Mouse (Mus musculus) midbrain, embryonic 14.5 days (tissue): ENCODE measurements around the gene Gm26602. TPM values are rescaled to one million over a fixed set of nuclear protein-coding genes. Genes with fewer than 3 reads are reported as not detected.

Source experiments
- ATAC-seq: fragments of 200-750 bp; cut with Nextera tagmentation; 2 replicates; pipeline ENCODE4 v1.8.0; 2017; ENCODE audit warnings: moderate number of reproducible peaks, moderate library complexity; ENCODE audit not compliant: low FRiP score, low TSS enrichment
- DNase-seq: peaks from one replicate; pipeline ENCODE4 v3.0.0-alpha.2; 2015
- H3K27ac ChIP-seq: fragments of 300-500 bp; sonication (generic); replicated peaks from 2 replicates; pipeline ENCODE4 v1.5.1; 2014; ENCODE audit warnings: mild to moderate bottlenecking, low read depth, low read length, moderate library complexity
- H3K27me3 ChIP-seq: fragments of 300-500 bp; sonication (generic); 2 replicates; pipeline ENCODE4 v1.6.1; 2014; ENCODE audit warnings: low read length, control low read depth, mixed read lengths; ENCODE audit not compliant: control insufficient read depth, insufficient read depth
- H3K36me3 ChIP-seq: fragments of 300-500 bp; sonication (generic); 2 replicates; pipeline ENCODE4 v1.6.1; 2014; ENCODE audit warnings: low read length, control low read depth; ENCODE audit not compliant: control insufficient read depth, insufficient read depth
- H3K4me1 ChIP-seq: fragments of 300-500 bp; sonication (generic); 2 replicates; pipeline ENCODE4 v1.6.1; 2014; ENCODE audit warnings: mild to moderate bottlenecking, antibody characterized with exemption, low read length, control low read depth; ENCODE audit not compliant: control insufficient read depth, insufficient read depth
- H3K4me2 ChIP-seq: fragments of 300-500 bp; sonication (generic); 2 replicates; pipeline ENCODE4 v1.6.1; 2014; ENCODE audit warnings: mild to moderate bottlenecking, low read length, moderate library complexity
- H3K4me3 ChIP-seq: fragments of 300-500 bp; sonication (generic); replicated peaks from 2 replicates; pipeline ENCODE4 v1.5.1; 2014; ENCODE audit warnings: low read depth, low read length
- H3K9ac ChIP-seq: fragments of 300-500 bp; sonication (generic); replicated peaks from 2 replicates; pipeline ENCODE4 v1.6.1; 2014; ENCODE audit warnings: mild to moderate bottlenecking, low read length, moderate library complexity
- H3K9me3 ChIP-seq: fragments of 300-500 bp; sonication (generic); 2 replicates; pipeline ENCODE4 v1.6.1; 2016; ENCODE audit warnings: low read length, control low read depth, mixed read lengths; ENCODE audit not compliant: control insufficient read depth
- WGBS: fragments of 180-500 bp; shearing (Covaris S2); extraction: QIAGEN DNeasy Blood & Tissue Kit; methylation state at CpG from one replicate; pipeline ENCODE4 v1.1.7; 2014; 5-methylcytosine and 5-hydroxymethylcytosine counted together
- polyA plus RNA-seq: library from polyadenylated mRNA; unstranded; fragments of >200 nt; fragmentation: Nextera tagmentation; extraction: Ambion mirVana; gene quantifications from 2 replicates; pipeline ENCODE4 v1.2.1, GENCODE M21; 2014

Gene Gm26602
- polyA plus RNA-seq, 1 experiment from 2014 or later, result 8.6 TPM

- Histone ChIP-seq H3K9ac (peak within 1 kb of the TSS; percentile 77), H3K27me3 (peaks cover 23% of the 10 kb centered on the region), H3K27ac (peak within 1 kb of the TSS; percentile 88), H3K4me3 (peak within 1 kb of the TSS; percentile 87), H3K4me1 (peaks cover 16% of the 10 kb centered on the region), H3K9me3 (no peaks in the 10 kb centered on the region), H3K4me2 (peak within 1 kb of the TSS; percentile 88), H3K36me3 (0 out of 2 replicates have a peak, but pooled peaks cover 7% of the 10 kb centered on the region)
- under 1% methylated on average over 63 of the region's 63 CpGs for WGBS
- ATAC-seq (peak; percentile 78), DNase-seq (peak; percentile 96)
Observed at GRCm38 (mm10) chr10:79926491-79927323, 16.1 kb downstream of the Gm26602 start, which contains the start of gene Arid3a. Gene Arid3a (plus strand): TSS chr10:79927043.

DNA sequence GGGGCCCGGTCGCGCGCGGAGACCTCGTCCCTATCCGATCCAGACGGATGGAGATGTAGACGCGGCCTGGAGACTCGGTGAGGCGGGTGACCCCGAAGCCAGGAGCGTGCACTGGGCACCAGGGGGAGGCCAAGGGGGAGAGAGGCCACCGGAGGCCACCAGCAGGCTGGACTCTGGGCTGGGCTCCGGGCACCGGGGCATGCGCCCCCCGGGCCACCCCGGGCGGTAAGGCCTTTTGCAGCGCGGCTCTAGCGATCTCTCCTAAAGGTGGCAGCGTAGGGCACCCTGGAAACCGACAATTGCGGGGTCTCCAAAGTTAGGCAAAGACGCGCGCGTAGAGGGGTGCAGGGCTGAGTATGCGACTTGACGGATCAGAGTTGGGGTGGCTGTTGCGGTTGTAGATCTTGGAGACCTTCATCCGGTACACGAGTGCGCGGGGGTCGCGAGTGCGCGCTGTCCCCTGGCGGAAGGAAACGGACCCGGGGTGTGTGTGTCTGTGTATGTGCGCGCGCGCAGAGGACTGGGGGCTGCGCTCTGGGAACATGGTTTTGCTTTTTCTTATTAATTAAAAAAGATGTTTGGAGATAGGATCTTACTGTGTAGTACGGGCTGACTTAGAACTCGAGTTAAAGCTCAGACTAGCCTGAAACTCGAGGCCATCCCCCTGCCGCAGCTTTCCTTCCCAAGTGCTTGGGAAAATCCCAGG, 16.8 kb downstream of the Gm26602 start:
- H3K27ac ChIP-seq, result peak overlapping the region; percentile 88
- H3K9ac ChIP-seq, result peak overlapping the region; percentile 77
- DNase-seq, result peak; percentile 76
- H3K9me3 ChIP-seq, result no peaks in the 10 kb centered on the region
- H3K27me3 ChIP-seq, result peaks cover 15% of the 10 kb centered on the region
- H3K4me3 ChIP-seq, result peak overlapping the region; percentile 87
- H3K4me2 ChIP-seq, result peak overlapping the region; percentile 88
- peaks cover 14% of the 10 kb centered on the region for H3K4me1 ChIP-seq
- H3K36me3 ChIP-seq, result peaks cover 14% of the 10 kb centered on the region
- ATAC-seq, result peak; percentile 46
- WGBS, result under 1% methylated on average over 54 of the region's 54 CpGs

DNA sequence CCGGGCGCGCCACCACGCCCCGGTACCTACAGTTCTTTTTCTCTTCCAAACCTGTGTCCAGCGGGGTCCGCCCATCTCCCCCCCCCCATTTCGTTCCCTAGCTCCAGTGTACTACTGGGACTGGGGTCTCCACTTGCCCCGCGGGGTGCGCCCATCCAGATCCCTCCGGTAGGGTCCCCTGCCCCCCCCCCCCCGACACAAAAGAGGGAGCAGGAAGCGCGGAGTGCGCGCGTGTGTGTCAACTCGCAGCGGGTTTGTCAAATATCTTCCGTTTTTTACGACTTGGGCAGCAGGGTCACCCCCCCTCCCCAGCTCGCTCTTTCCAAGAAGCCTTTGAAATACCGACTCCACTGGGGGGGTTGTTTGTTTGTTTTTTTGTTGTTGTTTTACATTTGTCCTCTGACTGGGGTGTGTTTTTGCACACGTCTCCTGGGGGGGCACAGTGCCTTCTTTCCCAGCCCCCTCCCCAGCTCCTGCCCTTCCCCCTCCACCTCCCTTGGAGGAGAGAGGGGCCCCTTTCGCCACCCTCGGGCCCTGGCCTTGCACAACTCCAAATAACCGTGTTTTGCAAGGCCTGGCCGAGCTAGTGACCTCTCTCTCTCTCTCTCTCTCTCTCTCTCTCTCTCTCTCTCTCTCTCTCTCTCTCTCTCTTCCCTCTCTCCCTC, 17.5 kb downstream of the Gm26602 start:
- Histone ChIP-seq H3K36me3 (peaks cover 21% of the 10 kb centered on the region), H3K27ac (peak overlapping the region; percentile 88), H3K9me3 (no peaks in the 10 kb centered on the region), H3K4me2 (peak overlapping the region; percentile 88), H3K9ac (peak overlapping the region; percentile 77), H3K4me1 (peaks cover 14% of the 10 kb centered on the region), H3K27me3 (peaks cover 8% of the 10 kb centered on the region), H3K4me3 (peak overlapping the region; percentile 87)
- DNase-seq (peak; percentile 70), ATAC-seq (no peak)
- under 1% methylated on average over 28 of the region's 29 CpGs for WGBS

DNA sequence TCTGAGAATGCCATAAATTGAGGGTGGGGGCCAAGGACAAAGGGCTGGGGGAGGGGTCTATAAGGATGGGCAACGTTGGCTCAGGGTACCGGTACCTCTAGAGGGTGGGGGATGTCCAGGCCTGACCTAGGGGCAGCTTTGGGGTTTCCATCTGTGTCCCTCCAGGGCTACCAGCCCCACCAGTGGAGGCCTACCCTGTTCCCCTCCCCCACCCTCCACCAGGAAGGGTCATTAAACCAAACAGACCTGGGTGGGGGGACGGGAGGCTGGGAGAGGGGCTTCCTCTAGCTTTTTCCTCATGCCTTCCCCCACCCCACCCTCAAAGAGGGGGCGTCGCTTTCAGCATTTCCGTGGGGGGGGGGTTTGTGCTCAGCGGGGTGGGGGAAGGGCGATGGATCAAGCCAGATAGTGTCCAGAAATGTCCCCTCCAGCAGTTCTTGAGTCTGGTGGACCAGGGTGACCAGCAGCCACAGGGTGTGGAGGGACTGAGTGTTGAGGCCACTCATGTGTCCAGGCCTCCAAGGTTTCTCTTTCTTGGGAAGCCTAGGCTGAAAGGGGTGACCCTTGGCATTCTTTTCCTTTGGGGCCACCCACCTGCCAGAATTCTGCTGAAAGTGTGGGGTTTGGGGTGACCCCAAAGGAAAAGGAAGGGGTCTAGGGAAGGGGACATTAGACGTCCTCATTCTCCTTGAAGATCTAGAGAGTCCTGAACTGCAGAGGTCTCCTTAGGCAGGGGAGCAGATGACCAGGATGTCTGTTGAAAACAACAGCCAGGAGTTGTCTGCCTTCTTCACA, 18.4 kb downstream of the Gm26602 start:
- Histone ChIP-seq H3K9me3 (no peaks in the 10 kb centered on the region), H3K4me1 (peaks cover 14% of the 10 kb centered on the region), H3K27ac (peak overlapping the region; percentile 88), H3K27me3 (no peaks in the 10 kb centered on the region), H3K9ac (peak overlapping the region; percentile 77), H3K36me3 (peaks cover 27% of the 10 kb centered on the region), H3K4me2 (peak overlapping the region; percentile 88), H3K4me3 (peak overlapping the region; percentile 87)
- ATAC-seq (no peak), DNase-seq (peak; percentile 46)
- WGBS, result 34% methylated on average over 9 of the region's 9 CpGs

DNA sequence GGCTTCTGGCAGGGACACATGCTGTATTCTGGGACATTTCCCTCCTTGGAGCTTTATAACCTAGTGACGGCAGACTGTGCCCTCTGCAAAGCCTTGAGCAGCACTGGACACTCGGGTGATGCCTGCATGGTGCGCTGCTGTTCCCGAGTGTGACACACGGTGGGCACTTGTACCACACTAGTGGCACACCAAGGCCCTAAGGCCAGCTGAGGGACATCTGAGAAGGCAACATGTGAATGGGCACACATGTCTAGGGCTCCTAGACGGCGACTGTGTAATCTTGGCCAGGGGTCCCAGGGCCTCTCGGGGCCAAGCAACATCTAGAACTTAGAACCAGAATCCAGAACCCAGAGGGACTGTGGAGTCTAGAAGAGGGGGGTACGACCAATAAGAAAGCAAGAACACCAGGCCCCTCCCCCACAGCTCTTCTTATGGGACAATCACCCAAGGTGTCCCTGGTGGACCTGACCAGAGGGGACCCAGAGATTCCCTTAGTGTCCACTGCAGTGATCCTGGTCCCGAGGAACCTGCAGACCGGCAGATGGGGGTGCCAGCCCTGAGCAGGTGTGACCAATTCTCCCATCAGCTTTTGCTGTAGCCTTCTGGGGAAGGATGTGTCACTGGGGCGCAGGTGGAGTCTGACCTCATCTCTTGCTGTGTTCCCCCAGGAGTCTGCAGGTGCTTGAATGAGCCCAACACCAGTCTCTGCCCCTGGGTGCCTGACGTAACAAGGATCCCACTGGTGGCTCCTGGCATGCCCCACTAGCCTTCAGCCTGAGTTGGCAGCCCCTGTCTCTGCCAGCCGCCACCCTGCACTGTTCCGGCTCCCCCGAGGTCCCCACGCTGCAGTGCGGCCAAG, 19.5 kb downstream of the Gm26602 start:
- Histone ChIP-seq H3K9me3 (no peaks in the 10 kb centered on the region), H3K4me2 (0 out of 2 replicates have a peak overlapping the region, but pooled peaks have one; percentile 88), H3K9ac (no peak overlapping the region), H3K36me3 (peaks cover 32% of the 10 kb centered on the region), H3K4me3 (no peak overlapping the region), H3K27me3 (no peaks in the 10 kb centered on the region), H3K27ac (no peak overlapping the region), H3K4me1 (peaks cover 18% of the 10 kb centered on the region)
- 87% methylated on average over 18 of the region's 18 CpGs for WGBS
- no peak for ATAC-seq
- no peak for DNase-seq

- no peak for DNase-seq
- WGBS, result 76% methylated on average over 16 of the region's 16 CpGs
- ATAC-seq, result no peak
- Histone ChIP-seq H3K36me3 (peaks cover 32% of the 10 kb centered on the region), H3K9ac (no peak overlapping the region), H3K4me1 (peaks cover 17% of the 10 kb centered on the region), H3K4me2 (no peak overlapping the region), H3K9me3 (no peaks in the 10 kb centered on the region), H3K27ac (no peak overlapping the region), H3K4me3 (no peak overlapping the region), H3K27me3 (no peaks in the 10 kb centered on the region)
Observed at GRCm38 (mm10) chr10:79930826-79931186, 20.1 kb downstream of the Gm26602 start.

DNA sequence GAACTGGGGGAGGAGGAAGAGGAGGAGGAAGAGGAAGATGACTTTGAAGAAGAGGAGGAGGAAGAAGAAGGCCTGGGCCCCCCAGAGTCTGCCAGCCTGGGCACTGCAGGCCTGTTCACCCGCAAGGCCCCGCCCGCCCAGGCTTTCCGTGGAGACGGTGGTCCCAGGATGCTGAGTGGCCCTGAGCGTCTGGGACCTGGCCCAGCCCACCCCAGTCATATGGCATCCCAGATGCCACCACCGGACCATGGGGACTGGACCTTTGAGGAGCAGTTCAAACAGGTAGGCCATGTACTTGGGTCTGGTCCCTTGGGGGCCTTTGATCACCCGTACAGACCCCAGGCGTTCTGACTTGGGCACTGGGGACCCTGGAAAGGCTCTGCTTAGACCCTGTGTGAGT, 21.1 kb downstream of the Gm26602 start:
- H3K27me3 ChIP-seq, result no peaks in the 10 kb centered on the region
- H3K27ac ChIP-seq, result no peak overlapping the region
- 93% methylated on average over 9 of the region's 9 CpGs for WGBS
- ATAC-seq (no peak), DNase-seq (no peak)
- H3K4me1 ChIP-seq, result peaks cover 11% of the 10 kb centered on the region
- no peaks in the 10 kb centered on the region for H3K9me3 ChIP-seq
- no peak overlapping the region for H3K4me3 ChIP-seq
- H3K36me3 ChIP-seq, result peaks cover 32% of the 10 kb centered on the region
- no peak overlapping the region for H3K9ac ChIP-seq
- H3K4me2 ChIP-seq, result no peak overlapping the region
